Mouse (Mus musculus) MEL-GATA-1-ER (cell line): ENCODE results near the gene Rexo4.

Source experiments
- DNase-seq: peaks from one replicate; pipeline ENCODE4 v3.0.0-alpha.2; 2012; ENCODE audit warnings: low read depth; ENCODE audit errors: extremely low read depth

The Rexo4 gene

GRCm38 (mm10) chr2:26963923-26964723, at the start of gene Rexo4:
Rexo4 (minus strand) TSS chr2:26964386.
- DNase-seq = peak; percentile 88

- peak; percentile 71 for DNase-seq
These were observed 45.6 kb upstream of the Rexo4 start, which contains the start of gene Cacfd1 for GRCm38 (mm10) chr2:27009714-27010244. Cacfd1 (plus strand) TSS chr2:27009926.

- DNase-seq = no peak
These were observed 43.5 kb upstream of the Rexo4 start for GRCm38 (mm10) chr2:27007701-27008100.

- no peak for DNase-seq
These were observed 42.1 kb upstream of the Rexo4 start for GRCm38 (mm10) chr2:27006255-27006654.

- peak; percentile 21 for DNase-seq
These were observed 33.8 kb upstream of the Rexo4 start for GRCm38 (mm10) chr2:26997993-26998392.

GRCm38 (mm10) chr2:26997498-26997897, 33.3 kb upstream of the Rexo4 start:
- DNase-seq = peak; percentile 33

GRCm38 (mm10) chr2:26993936-26994335, 29.8 kb upstream of the Rexo4 start:
- DNase-seq = no peak

GRCm38 (mm10) chr2:26984640-26985039, 20.5 kb upstream of the Rexo4 start:
- no peak for DNase-seq

- DNase-seq = no peak
These were observed 20.0 kb upstream of the Rexo4 start for GRCm38 (mm10) chr2:26984179-26984578.

GRCm38 (mm10) chr2:26980361-26980760, 16.2 kb upstream of the Rexo4 start:
- no peak for DNase-seq

- DNase-seq = peak; percentile 37
These were observed 9.8 kb upstream of the Rexo4 start for GRCm38 (mm10) chr2:26973960-26974359.

GRCm38 (mm10) chr2:26973116-26973515, 8.9 kb upstream of the Rexo4 start, which contains the start of gene Adamts13:
Adamts13 (plus strand) TSS chr2:26973416.
- DNase-seq = no peak

- DNase-seq = no peak
These were observed 3.1 kb upstream of the Rexo4 start for GRCm38 (mm10) chr2:26967262-26967661.

GRCm38 (mm10) chr2:26964724-26965370, 661 bp upstream of the Rexo4 start:
- no peak for DNase-seq

- DNase-seq = no peak
These were observed 3.4 kb downstream of the Rexo4 start for GRCm38 (mm10) chr2:26960756-26961155.

GRCm38 (mm10) chr2:26957488-26957859, 6.7 kb downstream of the Rexo4 start:
- DNase-seq = no peak

GRCm38 (mm10) chr2:26956811-26957487, 7.2 kb downstream of the Rexo4 start:
- no peak for DNase-seq

- no peak for DNase-seq
These were observed 9.3 kb downstream of the Rexo4 start for GRCm38 (mm10) chr2:26954735-26955395.

- DNase-seq = no peak
These were observed 11.3 kb downstream of the Rexo4 start for GRCm38 (mm10) chr2:26952866-26953265.

- DNase-seq = no peak
These were observed 12.0 kb downstream of the Rexo4 start for GRCm38 (mm10) chr2:26952193-26952592.

- DNase-seq = no peak
These were observed 12.8 kb downstream of the Rexo4 start for GRCm38 (mm10) chr2:26951346-26951905.
